Mouse (Mus musculus) thymus, adult 2 months (tissue): ENCODE measurements around the gene Gadl1.

Source experiments
- CTCF ChIP-seq: fragments of 200-500 bp; IDR thresholded peaks from 2 replicates; pipeline ENCODE4 v1.5.1; 2012; ENCODE audit warnings: mild to moderate bottlenecking, control low read depth, low read length, moderate library complexity, borderline replicate concordance; ENCODE audit not compliant: control insufficient read depth, poor library complexity, insufficient read depth; ENCODE audit errors: extremely low read depth
- POLR2A ChIP-seq: fragments of 200-500 bp; IDR thresholded peaks from 2 replicates; pipeline ENCODE4 v1.6.1; 2012; ENCODE audit warnings: mild to moderate bottlenecking, low read length, control low read depth, moderate library complexity; ENCODE audit not compliant: control insufficient read depth, poor library complexity, insufficient read depth; ENCODE audit errors: extremely low read depth

- TF ChIP-seq CTCF (no peak), POLR2A (no peak)
Measured at GRCm38 (mm10) chr9:115941171-115941570, 31.9 kb downstream of the Gadl1 start.
